In the genomic region with DNA sequence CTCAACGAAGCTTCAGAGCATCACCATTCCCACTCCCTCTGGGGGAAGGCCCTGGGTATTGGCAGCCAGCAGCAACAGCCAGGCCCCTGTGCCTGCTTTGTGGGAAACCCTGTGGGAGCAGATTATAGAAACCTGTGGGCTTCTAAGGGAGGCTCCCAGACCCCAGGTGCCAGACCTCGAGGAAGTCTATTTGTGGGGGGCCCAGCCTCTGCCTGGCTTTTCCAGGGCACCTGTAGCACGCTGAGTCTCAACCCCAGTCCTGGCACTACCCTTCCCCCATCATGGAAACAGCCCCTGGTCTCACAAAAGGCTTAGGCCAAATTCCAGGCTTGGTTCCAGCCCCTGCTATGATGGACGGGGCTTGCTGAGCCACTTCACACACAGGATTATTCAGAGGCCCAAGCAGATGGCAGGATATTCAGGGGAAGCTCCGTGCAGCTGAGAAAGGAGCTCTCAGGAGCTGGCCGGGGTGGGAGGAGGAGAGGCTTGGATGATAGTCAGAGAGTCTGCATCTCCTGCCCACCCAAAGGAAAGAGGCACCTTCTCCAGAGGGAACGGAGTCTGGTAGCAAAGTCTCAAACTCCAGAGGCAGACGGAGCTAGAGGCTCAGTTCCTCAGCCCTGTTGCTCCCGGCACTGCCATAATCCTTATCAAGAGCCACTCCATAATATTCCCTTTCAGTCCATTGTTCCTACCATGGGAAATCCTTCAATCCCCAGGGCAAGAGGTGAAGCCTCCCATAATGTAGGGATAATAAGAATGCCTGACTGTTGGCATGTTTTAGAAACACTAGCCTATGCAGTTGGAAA, we compare ENCODE assay signal across 10 mouse cellular contexts. TPM values are rescaled to one million over a fixed set of nuclear protein-coding genes. Genes with fewer than 3 reads are reported as not detected.
A peak's percentile ranks its signal among the peaks of the same experiment; 100 is the strongest.
DNase-seq lines count a peak whose midpoint lies in the region; ATAC-seq and TF ChIP-seq lines count a peak whose summit lies in the region.
"Had no signal": no experiment of that assay in that cellular context is flagged by ENCODE, and none has a peak within 500 bp of the region (broad histone marks: within the 10 kb centered on the region; RNA-seq: fewer than 3 reads in every experiment).

No protein-coding gene starts in this region.

- H3K36me3 ChIP-seq in forebrain, embryonic 14.5 days (ENCODE audit: control insufficient read depth, insufficient read depth, low read length): no peaks in the 10 kb centered on the region
- H3K36me3 ChIP-seq in neural tube, embryonic 15.5 days: no peaks in the 10 kb centered on the region

- H3K9me3 ChIP-seq in forebrain, embryonic 14.5 days (replicated peaks; ENCODE audit: control insufficient read depth, low read length): no peaks in the 10 kb centered on the region
- H3K9me3 ChIP-seq in neural tube, embryonic 15.5 days (replicated peaks): no peaks in the 10 kb centered on the region

- peak overlapping the region; percentile 86 for H3K27ac ChIP-seq in forebrain, embryonic 14.5 days (ENCODE audit: low read depth, low read length)
- H3K27ac ChIP-seq in left cerebral cortex, adult 2 months: peak overlapping the region; percentile 71
- H3K27ac ChIP-seq in neural tube, embryonic 15.5 days (replicated peaks): no peak overlapping the region
- H3K27ac ChIP-seq: macrophage had no signal

- DNase-seq in cerebellum, adult 11-12 months: peak; percentile 15
- DNase-seq in cerebellum, adult 8-10 months: no peak
- peak; percentile 92 for DNase-seq in forebrain, embryonic 14.5 days (ENCODE audit: low spot score)
- peak; percentile 56 to 61 for DNase-seq in left cerebral cortex, adult 2 months (ENCODE audit: extremely low spot score in 1 of 2, low spot score in 2 of 2)
- peak; percentile 86 for DNase-seq in right cerebral cortex, adult 18-20 months
- DNase-seq in heart, postnatal 14 days: no peak
- no peak for DNase-seq in adrenal gland, adult 2 months
- DNase-seq: adrenal gland, postnatal 36 days had no signal

- no peak overlapping the region for H3K4me3 ChIP-seq in forebrain, embryonic 14.5 days (ENCODE audit: low read depth, low read length)
- no peak overlapping the region for H3K4me3 ChIP-seq in left cerebral cortex, adult 2 months
- H3K4me3 ChIP-seq in neural tube, embryonic 15.5 days (replicated peaks): no peak overlapping the region

- TF ChIP-seq CTCF in left cerebral cortex, adult 2 months (IDR thresholded peaks at IDR 0.05): peak; percentile 8; the same call in 1 of the 2 replicates

- peaks cover 46% of the 10 kb centered on the region for H3K4me1 ChIP-seq in forebrain, embryonic 14.5 days (ENCODE audit: control insufficient read depth, insufficient read depth, low read length)
- peaks cover 44% of the 10 kb centered on the region for H3K4me1 ChIP-seq in neural tube, embryonic 15.5 days

- ATAC-seq in forebrain, embryonic 14.5 days: peak; percentile 76
- no peak for ATAC-seq in neural tube, embryonic 15.5 days (ENCODE audit: low FRiP score)

- intact Hi-C loops in left cerebral cortex, adult 2 months (cut with DNase I): loop anchor here (1.0 to 2.0 kb wide), 3 partner anchors 27 to 47 kb away; no protein-coding TSS in a partner anchor
- intact Hi-C loops in heart, postnatal 14 days (cut with DNase I): no loop called here

- no peak overlapping the region for H3K4me2 ChIP-seq in forebrain, embryonic 14.5 days (ENCODE audit: low read length)
- no peak overlapping the region for H3K4me2 ChIP-seq in neural tube, embryonic 15.5 days

- H3K27me3 ChIP-seq in forebrain, embryonic 14.5 days (replicated peaks; ENCODE audit: control insufficient read depth, insufficient read depth, low read length): no peaks in the 10 kb centered on the region
- H3K27me3 ChIP-seq in neural tube, embryonic 15.5 days (replicated peaks): 0 out of 2 replicates have a peak, but pooled peaks cover 1% of the 10 kb centered on the region

- 9% methylated on average over 9 of the region's 9 CpGs for WGBS in forebrain, embryonic 14.5 days
- WGBS in neural tube, embryonic 15.5 days: 40% methylated on average over 9 of the region's 9 CpGs

- H3K9ac ChIP-seq in forebrain, embryonic 14.5 days (ENCODE audit: low read length): no peak overlapping the region; the same call in 1 of the 2 replicates
- H3K9ac ChIP-seq in neural tube, embryonic 15.5 days (replicated peaks): no peak overlapping the region

RNA-seq across cellular contexts. Expression of a gene that starts 32.7 kb away (rescaled TPM):
- 7.9 and 9.6 TPM in 2 replicates for polyA plus RNA-seq in forebrain, embryonic 14.5 days (2014; fragmentation: Nextera tagmentation; extraction: Ambion mirVana)
- 10 to 100 TPM; 40.5 to 48.2 TPM for total RNA-seq in left cerebral cortex, adult 2 months (2021)
- 8.0 and 8.4 TPM in 2 replicates for polyA plus RNA-seq in neural tube, embryonic 15.5 days (2015; fragmentation: Nextera tagmentation; extraction: Ambion mirVana)
- total RNA-seq in heart, postnatal 14 days (2021): 1 to 10 TPM in 1 of 2 experiments, under 1 TPM in 1; 0.88 to 1.3 TPM
- total RNA-seq in adrenal gland, adult 2 months (2021): 1 to 10 TPM; 1.0 to 2.8 TPM
- polyA plus RNA-seq in adrenal gland, adult 2 months (2012; rRNA removed): 1.8 and 1.9 TPM in 2 replicates
- polyA plus RNA-seq: macrophage had no signal

Comparison
In these comparisons a context has a peak if more than half of its experiments do, and no peak if none do; other contexts are left out.
1. DNase-seq: peak in cerebellum, adult 11-12 months (single experiment), forebrain, embryonic 14.5 days (single experiment), left cerebral cortex, adult 2 months (2 of 2) and right cerebral cortex, adult 18-20 months (single experiment); none in cerebellum, adult 8-10 months (single experiment), heart, postnatal 14 days (0 of 2) and adrenal gland, adult 2 months (single experiment).
2. RNA of a gene that starts 32.7 kb away (total RNA-seq): 40.5 to 48.2 TPM in left cerebral cortex, adult 2 months; 1.0 to 2.8 TPM in adrenal gland, adult 2 months and 0.88 to 1.3 TPM in heart, postnatal 14 days; every median in the first group is over 10 times any median in the second.